Comparison of ENCODE assay signal across 12 mouse cellular contexts in the genomic region with DNA sequence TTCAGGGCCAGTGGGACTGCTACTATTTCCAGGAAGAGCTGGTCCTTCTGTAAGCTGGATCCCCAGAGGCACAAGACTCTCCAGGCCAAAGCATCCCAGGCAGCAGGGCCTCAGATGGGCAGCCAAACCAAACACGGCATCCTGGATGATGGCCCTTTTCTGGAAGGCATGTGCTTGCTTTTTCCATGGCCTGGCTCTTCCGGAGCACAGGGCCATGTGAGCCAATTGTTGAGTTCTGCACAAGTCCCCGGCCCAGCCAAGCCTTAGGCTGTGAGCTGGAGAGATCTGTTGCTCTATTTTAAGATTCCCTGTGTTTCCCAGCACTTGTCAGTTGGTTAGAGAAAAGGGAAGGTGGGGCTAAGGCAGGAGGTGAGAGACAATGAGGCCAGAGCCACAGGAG. TPM values are rescaled to one million over a fixed set of nuclear protein-coding genes. Genes with fewer than 3 reads are reported as not detected.
DNase-seq lines count a peak whose midpoint lies in the region; ATAC-seq and TF ChIP-seq lines count a peak whose summit lies in the region.
"Had no signal": no experiment of that assay in that cellular context is flagged by ENCODE, and none has a peak within 500 bp of the region (broad histone marks: within the 10 kb centered on the region; RNA-seq: fewer than 3 reads in every experiment).

No protein-coding gene starts in this region.

- H3K36me3 ChIP-seq in hindbrain, embryonic 15.5 days = no peaks in the 10 kb centered on the region
- H3K36me3 ChIP-seq in hindbrain, embryonic 11.5 days (ENCODE audit: control insufficient read depth, insufficient read depth, low read length) = no peaks in the 10 kb centered on the region
- H3K36me3 ChIP-seq: G1E had no signal

- H3K4me2 ChIP-seq in hindbrain, embryonic 15.5 days = no peak overlapping the region
- no peak overlapping the region for H3K4me2 ChIP-seq in hindbrain, embryonic 11.5 days (replicated peaks; ENCODE audit: low read depth, low read length)
- H3K4me2 ChIP-seq: lung, embryonic 14.5 days had no signal

- no peak for DNase-seq in hindbrain, embryonic 11.5 days (ENCODE audit: low spot score)
- DNase-seq in brain, embryonic 14.5 days (ENCODE audit: low read depth) = peak; percentile 39
- DNase-seq in heart, adult 8-10 months (ENCODE audit: low spot score) = peak; percentile 68
- peak; percentile 26 to 51 for DNase-seq in kidney, adult 8-10 months
- no peak for DNase-seq in urinary bladder, postnatal 4 days (ENCODE audit: low spot score in 2 of 2)
- no peak for DNase-seq in spleen, postnatal 4 days (ENCODE audit: low spot score in 2 of 2)
- DNase-seq: layer of hippocampus, adult 9-11 months; lung, embryonic 14.5 days had no signal

- ATAC-seq in hindbrain, embryonic 15.5 days (ENCODE audit: low FRiP score, low read depth) = 0 out of 2 replicates have a peak, but pooled peaks have one; percentile 17
- no peak for ATAC-seq in hindbrain, embryonic 11.5 days (ENCODE audit: low FRiP score)
- ATAC-seq in activated CD4-positive, CD25-positive, alpha-beta regulatory T cell, adult 4 months = no peak

- no peak overlapping the region for H3K9ac ChIP-seq in hindbrain, embryonic 15.5 days
- H3K9ac ChIP-seq in hindbrain, embryonic 11.5 days (ENCODE audit: low read depth, low read length) = no peak overlapping the region
- H3K9ac ChIP-seq: lung, embryonic 14.5 days had no signal

- H3K27ac ChIP-seq in hindbrain, embryonic 15.5 days (replicated peaks) = peak overlapping the region; percentile 37; the same call in 1 of the 2 replicates
- H3K27ac ChIP-seq in hindbrain, embryonic 11.5 days (ENCODE audit: low read depth, low read length) = no peak overlapping the region

- TF ChIP-seq POLR2A in brain, embryonic 14.5 days (IDR thresholded peaks at IDR 0.05; ENCODE audit: borderline replicate concordance, extremely low read depth, insufficient read depth, insufficient read length, poor library complexity, severe bottlenecking) = no peak

- TF ChIP-seq CTCF in brain, embryonic 14.5 days (IDR thresholded peaks at IDR 0.05; ENCODE audit: borderline replicate concordance, extremely low read depth, insufficient read depth, insufficient read length) = no peak

- peaks cover 24% of the 10 kb centered on the region for H3K4me1 ChIP-seq in hindbrain, embryonic 15.5 days (replicated peaks)
- peaks cover 7% of the 10 kb centered on the region; the same call in 1 of the 2 replicates for H3K4me1 ChIP-seq in hindbrain, embryonic 11.5 days (replicated peaks; ENCODE audit: control insufficient read depth, insufficient read depth, low read length)

- no peaks in the 10 kb centered on the region for H3K9me3 ChIP-seq in hindbrain, embryonic 15.5 days
- H3K9me3 ChIP-seq in hindbrain, embryonic 11.5 days (ENCODE audit: control insufficient read depth, low read length) = no peaks in the 10 kb centered on the region
- H3K9me3 ChIP-seq: G1E had no signal

- H3K27me3 ChIP-seq in hindbrain, embryonic 15.5 days = no peaks in the 10 kb centered on the region
- H3K27me3 ChIP-seq in hindbrain, embryonic 11.5 days (ENCODE audit: control insufficient read depth, insufficient read depth, low read length) = no peaks in the 10 kb centered on the region

- no peak overlapping the region for H3K4me3 ChIP-seq in hindbrain, embryonic 15.5 days
- no peak overlapping the region for H3K4me3 ChIP-seq in hindbrain, embryonic 11.5 days (ENCODE audit: low read depth, low read length)

- WGBS in hindbrain, embryonic 15.5 days = 40% methylated on average over 3 of the region's 3 CpGs
- WGBS in hindbrain, embryonic 11.5 days = 69% methylated on average over 3 of the region's 3 CpGs

RNA-seq across cellular contexts. Expression of gene Rgs16, which starts 9.5 kb away (rescaled TPM):
- 12.4 and 17.1 TPM in 2 replicates for polyA plus RNA-seq in hindbrain, embryonic 15.5 days (2015; fragmentation: Nextera tagmentation; extraction: Ambion mirVana)
- 7.8 and 11.0 TPM in 2 replicates for polyA plus RNA-seq in hindbrain, embryonic 11.5 days (2014; fragmentation: Nextera tagmentation; extraction: Ambion mirVana)
- polyA plus RNA-seq in brain, embryonic 14.5 days (2012; rRNA removed) = 22.8 and 35.5 TPM in 2 replicates
- total RNA-seq in heart, adult 8-10 months (2022) = 1 to 10 TPM; 1.2 to 2.6 (median 2.0) TPM
- 10 to 100 TPM in 1 of 2 experiments, 1 to 10 TPM in 1; 5.6 to 27.5 TPM for polyA plus RNA-seq in activated CD4-positive, CD25-positive, alpha-beta regulatory T cell, adult 4 months (2017; shearing (Covaris generic))
- total RNA-seq: G1E; neutrophil, adult 5-6 weeks had no signal
- polyA plus RNA-seq: G1E had no signal

RNA-seq across cellular contexts. Expression of gene Rnasel, which starts 18.6 kb away (rescaled TPM):
- polyA plus RNA-seq in hindbrain, embryonic 15.5 days (2015; fragmentation: Nextera tagmentation; extraction: Ambion mirVana) = 39.5 and 40.1 TPM in 2 replicates
- 31.4 and 40.3 TPM in 2 replicates for polyA plus RNA-seq in hindbrain, embryonic 11.5 days (2014; fragmentation: Nextera tagmentation; extraction: Ambion mirVana)
- 59.5 and 78.4 TPM in 2 replicates for polyA plus RNA-seq in brain, embryonic 14.5 days (2012; rRNA removed)
- total RNA-seq in heart, adult 8-10 months (2022) = 1 to 10 TPM; 3.8 to 4.4 (median 3.9) TPM
- 10 to 100 TPM; 38.6 to 49.7 TPM for polyA plus RNA-seq in activated CD4-positive, CD25-positive, alpha-beta regulatory T cell, adult 4 months (2017; shearing (Covaris generic))

Comparison
In these comparisons a context has a peak if more than half of its experiments do, and no peak if none do; other contexts are left out.
1. DNase-seq: peak in brain, embryonic 14.5 days (single experiment), heart, adult 8-10 months (single experiment) and kidney, adult 8-10 months (2 of 2); none in hindbrain, embryonic 11.5 days (single experiment), urinary bladder, postnatal 4 days (0 of 2) and spleen, postnatal 4 days (0 of 2).